Mouse (Mus musculus): ENCODE results near the gene Emsy.
A peak's percentile ranks its signal among the peaks of the same experiment; 100 is the strongest.

Gene Emsy

GRCm38 (mm10) chr7:98656531-98657221, at the start of gene Emsy:
Gene Emsy, minus strand, starts transcription at chr7:98656783.
- peak; percentile 88 for DNase-seq

GRCm38 (mm10) chr7:98704276-98704675, 47.7 kb upstream of the Emsy start:
- DNase-seq, result no peak

DNA sequence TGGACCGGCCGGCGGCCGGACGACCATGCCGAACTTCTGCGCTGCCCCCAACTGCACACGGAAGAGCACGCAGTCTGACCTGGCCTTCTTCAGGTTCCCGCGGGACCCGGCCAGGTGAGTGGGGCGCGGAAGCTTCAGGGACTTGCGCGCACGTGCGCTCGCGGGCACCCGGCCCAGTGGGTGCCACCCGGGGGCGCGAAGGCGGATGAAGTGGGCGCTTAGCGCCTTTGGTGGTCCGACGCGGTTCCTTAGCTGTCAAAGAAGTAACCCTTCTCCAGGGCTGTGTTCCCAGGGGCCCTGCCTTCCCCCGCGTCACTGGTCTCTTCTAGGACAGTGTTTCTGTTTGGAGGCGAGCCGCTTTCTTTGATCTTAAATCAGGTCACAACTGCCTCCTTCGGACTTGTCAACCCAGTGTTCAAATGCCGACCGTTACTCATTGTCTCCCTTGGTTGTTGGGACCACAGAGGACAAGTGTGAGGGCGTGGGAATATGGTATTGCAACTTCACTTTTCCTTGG, 46.8 kb upstream of the Emsy start:
- peak; percentile 17 for DNase-seq

DNA sequence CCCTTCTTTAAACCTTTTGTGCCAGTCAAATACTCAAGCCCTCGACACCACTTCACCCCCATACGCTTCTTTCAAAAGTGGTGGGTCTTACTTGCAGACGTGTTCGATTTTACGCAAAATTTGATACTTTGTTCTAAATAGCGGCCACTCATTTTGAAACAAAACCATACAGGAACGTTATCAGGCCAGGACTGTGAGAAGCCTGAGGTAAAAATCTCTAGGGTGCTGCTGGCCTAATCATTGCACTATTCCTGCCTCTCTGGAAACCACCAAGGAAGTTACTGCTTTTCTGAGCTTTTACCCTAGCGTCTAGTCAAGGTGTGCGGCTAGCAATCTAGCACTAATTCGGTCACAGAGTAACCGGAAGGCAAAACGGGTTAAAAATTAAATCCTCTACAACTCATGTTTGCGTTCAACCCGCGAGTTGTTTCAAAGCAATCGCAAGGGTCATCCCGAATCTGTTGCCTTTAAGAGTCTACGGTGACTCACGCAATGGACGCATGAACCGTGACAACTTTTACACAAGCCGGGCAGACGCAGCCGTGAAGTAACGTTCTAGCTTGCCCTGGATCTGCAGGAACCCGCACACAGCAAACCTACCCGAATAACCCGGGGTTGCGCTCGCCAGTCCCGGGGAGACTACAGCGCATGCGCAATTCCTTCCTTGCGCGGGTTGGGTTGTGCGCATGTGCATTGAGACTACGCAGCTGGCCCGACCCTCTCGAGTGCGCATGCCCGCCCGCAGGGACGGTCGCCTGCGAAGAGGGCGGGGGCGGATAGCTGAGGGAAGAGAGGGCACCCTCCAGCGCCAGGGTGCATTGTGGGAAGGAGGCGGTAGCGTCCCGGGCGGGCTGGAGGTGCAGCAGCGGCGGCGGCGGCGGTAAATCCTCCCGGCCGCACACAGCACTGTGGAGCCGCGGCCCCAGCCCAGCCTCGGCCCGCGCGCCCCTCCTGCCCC, 46.0 kb upstream of the Emsy start, which contains the start of gene Thap12:
Gene Thap12 (plus strand): TSS at position 821 of the 958 bp plus-strand sequence.
- DNase-seq, result peak; percentile 99

DNA sequence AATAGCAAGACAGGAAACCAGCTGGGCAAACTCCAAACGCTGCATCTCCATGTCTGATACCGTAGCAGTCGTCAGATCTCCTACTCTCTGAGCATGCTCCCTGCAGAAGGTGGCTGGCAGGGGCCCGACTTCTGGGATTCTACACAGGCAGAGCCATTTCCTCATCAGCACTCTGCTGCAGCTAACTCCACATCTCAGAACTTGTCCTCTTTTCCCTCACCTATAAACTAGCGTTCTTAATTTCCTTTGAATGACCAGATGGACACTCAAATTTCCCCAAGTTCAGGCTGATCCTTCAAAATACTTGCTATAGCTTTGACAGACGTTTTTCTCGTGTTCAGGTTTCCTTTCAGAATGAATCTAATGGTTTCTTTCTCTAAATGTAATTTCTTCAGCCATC, 45.2 kb upstream of the Emsy start:
- DNase-seq, result no peak

DNA sequence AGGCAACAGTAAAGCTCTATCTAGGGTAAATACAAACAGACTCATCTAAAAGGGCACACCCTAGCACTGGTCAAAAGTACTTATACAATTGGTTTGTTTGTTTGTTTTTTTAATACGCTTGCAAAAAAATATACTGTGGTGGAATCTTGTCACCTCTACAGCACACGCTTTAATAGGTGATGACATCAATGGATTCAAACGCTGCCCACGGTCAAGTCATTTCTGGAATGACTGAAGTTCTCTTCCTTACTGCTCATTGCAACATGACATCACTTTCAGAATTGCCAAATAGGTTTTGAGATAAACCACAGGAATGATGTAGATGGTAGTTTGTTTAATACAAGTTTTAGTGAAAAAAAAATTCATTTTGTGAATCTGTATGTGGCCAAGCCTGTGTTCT, 42.0 kb upstream of the Emsy start:
- DNase-seq, result no peak

DNA sequence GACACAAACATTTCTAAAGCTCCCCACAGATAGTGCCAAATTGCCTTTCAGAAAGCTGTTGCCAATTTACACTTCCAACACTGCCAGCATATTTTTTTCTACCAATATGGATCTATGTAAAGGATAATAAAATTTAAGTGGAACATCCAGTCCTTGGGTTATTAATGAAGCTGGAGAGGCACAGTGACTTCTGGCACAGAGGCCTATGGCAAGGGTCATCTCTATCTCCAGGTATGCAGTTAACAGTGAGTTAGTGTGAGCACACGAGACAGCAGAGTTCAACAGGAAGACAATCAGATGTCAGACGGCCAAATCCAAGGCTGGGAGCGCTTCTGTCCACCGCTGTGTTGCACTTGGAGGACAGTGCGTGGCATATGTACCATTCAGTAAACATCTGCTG, 41.5 kb upstream of the Emsy start:
- DNase-seq, result no peak

DNA sequence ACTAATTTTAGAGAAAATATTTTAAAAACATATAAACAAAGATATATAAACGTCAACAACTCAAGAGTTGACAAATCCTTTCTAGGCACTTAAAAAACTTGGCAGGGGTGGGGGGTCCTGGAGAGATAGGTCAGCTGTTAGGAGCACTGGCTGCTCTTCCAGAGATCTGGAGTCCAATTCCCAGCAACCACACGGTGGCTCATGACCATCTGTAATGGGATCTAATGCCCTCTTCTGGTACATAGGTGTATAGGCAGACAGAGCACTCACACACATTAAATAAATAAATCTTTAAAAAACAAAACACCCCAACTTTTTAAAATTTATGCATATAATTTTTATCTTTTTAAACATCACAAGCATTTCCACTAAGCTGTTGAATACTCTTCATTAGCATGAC, 40.9 kb upstream of the Emsy start:
- DNase-seq, result no peak

- DNase-seq, result no peak
Observed at GRCm38 (mm10) chr7:98694046-98694445, 37.5 kb upstream of the Emsy start.

DNA sequence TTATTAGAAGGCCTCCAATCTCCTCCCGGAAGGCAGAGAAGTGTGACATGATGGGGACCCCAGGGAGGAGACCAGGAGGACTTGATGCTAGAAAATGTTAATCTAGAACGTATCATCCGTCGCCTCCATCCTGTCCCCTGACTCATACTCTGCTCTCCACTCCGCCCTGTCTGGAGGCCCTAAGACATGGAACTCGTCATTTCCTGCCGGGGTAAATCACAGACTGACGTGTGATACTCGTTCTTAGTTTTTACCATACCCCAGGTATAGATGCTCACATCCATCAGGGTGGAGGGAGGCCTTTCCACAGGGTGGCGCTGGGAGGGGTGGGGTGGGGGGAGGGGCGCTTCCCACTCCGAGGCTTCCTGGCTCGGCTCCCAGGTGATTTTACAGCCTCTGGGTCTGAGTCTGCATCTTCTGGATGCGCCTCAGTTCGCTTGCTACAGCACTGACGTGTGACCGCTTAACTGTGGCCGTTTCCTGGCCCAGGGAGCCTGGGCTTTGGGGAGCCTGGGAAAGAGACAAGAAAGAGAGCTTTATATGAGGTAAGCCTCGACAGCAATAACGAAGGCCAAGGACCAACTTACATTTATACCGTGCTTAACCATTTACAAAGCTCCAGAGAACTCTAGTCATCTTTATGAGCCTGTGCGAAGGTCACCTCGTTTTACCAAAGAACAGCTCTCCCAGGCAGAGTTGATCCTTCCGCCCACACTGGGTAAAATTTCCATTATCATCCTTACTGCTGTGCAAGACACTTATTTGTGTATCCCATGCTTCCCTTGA, 36.4 kb upstream of the Emsy start:
- no peak for DNase-seq

DNA sequence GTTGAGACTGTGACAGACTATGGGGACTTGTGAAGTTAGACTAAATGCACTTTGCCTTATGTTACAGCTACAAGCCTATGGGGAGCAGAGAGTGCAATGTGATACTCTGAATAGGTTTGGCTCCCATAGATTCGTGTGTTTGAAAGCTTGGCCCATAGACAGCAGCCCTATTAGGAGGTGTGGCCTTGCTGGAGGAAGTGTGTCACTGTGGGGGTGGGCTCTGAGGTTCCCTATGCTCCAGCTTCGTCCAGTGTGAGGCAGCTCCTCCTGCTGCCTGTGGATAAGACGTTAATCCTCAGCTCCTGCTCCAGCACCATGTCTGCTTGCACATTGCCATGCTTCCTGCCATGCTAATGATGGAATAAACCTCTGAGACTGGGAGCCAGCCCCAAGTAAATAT, 34.2 kb upstream of the Emsy start:
- no peak for DNase-seq

GRCm38 (mm10) chr7:98690126-98690525, 33.5 kb upstream of the Emsy start:
- no peak for DNase-seq

DNA sequence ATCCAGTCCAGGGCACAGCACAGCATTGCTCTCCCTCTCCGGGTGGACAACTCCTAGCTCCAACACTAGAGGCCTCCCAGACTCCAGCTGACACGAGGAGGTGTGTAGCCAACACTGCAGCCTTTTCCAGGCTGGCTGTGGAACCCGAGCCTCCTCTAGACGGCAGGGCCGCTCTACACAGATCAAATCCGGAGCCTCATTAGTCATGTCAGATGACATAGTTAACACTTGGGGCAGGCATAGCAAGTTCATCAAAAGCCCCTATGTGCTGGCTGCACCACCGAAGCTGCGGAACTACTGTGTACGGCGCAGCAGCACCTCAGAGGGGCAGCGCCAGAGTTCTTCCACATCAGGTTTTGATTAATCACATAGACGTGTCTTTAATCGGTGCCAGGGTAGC, 29.3 kb upstream of the Emsy start:
- peak; percentile 14 for DNase-seq

GRCm38 (mm10) chr7:98682821-98683220, 26.2 kb upstream of the Emsy start:
- DNase-seq, result no peak

DNA sequence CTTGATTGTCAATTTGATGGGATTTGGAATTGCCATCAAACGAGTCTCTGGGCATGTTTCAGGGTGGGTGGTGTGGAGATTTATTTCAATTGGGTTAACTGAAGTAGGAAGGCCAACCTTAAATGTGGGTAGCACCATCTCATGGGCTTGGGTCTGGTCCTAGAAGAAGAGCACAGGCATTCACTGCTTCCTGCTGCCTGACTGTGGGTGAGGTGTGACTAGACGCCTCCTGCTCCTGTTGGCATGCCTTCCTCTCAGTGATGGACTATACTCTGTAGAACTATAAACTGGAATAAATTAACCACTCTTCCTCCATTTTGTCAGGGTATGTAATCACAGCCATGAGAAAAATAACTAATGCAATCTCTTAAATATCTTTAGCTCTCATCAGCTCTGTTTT, 24.1 kb upstream of the Emsy start:
- DNase-seq, result no peak

DNA sequence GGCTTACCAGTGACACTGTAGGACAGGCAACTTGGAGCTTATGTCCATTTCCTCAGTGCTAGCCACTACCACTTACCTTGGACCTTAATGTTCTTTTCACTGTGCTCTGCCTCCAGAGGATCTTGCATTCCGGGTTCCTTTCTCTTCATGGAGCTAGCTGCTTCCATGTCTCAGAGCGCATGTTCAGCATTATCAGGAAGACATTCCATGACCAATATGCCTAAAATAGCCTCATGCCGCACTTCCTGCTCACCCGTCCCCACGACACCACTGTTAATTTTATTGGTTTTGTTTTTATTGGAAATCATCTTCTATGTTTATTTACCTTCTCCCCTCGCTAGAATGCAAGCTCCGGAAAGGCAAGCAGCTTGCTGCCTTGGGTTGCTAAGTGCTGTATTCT, 21.9 kb upstream of the Emsy start:
- DNase-seq, result no peak

DNA sequence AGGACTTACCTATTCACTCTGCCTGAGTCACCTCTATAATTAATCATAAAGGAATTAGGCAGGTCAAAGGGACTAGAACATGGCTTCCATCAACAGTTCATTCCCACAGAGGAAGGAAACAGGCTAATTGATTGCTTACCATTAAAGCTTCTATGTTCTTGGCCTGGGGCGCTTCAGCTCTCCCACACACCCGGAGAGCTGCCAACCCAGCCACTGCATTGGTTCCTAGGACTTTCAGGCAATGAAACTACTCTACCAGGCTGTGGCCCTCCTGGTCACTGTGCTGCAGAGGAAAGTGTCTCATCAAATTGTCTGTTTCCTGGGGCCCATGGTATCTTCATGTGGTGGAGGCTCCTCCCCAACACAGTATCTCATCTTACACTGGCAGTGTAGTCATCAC, 20.9 kb upstream of the Emsy start:
- no peak for DNase-seq

DNA sequence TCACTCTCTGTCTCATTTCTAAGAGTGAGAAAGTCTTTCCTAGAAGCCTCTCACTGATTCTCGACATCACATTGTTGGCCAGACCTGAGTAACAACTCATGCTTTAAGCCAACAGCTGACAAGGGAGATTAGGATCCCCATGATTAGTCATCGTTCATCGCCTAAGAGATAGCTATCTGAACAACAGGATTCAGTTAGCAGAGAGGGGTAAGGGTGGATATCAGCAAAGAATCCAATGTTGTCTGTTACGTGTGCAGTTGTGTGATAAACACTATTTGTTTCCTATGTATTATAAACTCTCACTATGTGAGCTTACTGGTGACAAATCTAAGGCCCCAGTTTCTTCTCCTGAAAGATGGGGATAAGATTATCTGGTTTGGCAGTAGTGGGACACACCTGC, 17.8 kb upstream of the Emsy start:
- DNase-seq, result no peak

GRCm38 (mm10) chr7:98672241-98672955, 15.8 kb upstream of the Emsy start:
- no peak for DNase-seq

DNA sequence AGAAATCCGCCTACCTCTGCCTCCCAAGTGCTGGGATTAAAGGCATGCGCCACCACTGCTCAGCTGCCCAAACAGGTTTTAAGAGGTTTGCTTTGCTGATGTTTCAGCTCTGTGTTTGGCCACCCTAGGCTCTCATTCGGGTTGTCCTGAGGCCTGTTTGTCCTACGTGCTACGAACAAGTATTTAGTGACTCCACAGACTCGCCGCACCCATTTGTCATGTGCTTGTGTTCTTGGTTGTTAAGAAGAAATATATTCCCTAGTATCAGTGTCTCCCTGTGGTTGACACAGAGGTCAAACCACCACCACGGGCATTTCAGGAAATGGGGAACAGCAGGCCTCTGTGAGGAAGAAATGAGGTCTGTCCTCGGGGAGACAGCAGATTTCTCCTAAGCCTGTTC, 14.8 kb upstream of the Emsy start:
- no peak for DNase-seq

DNA sequence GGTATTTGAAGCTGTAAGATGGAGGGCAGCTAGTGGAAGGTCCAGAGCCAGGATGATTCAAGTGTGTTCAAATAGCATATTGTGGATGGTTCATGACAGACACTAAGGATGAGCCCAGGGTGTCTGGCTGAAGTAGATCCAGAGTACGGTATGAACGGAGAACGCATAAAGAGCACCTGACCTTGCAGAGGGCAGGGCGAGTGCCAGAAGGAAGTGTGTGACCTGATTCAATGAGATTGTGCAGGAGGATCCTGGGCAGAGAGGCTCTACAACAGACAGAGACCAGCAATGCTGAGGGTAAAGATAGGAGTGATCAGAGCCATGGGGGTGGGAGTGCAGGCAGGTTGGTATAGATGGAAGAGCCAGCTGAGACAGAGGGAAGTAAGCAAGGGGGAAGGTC, 14.2 kb upstream of the Emsy start:
- no peak for DNase-seq

- no peak for DNase-seq
Observed at GRCm38 (mm10) chr7:98667956-98668746, 11.6 kb upstream of the Emsy start.

Data from right cerebral cortex, postnatal 14 days (tissue).